Mouse (Mus musculus) spleen, adult 18-20 months (tissue): Measurements from ENCODE around the gene Lrriq3.

Source experiments
- DNase-seq, 2 experiments: peaks; one replicate each; pipeline ENCODE4 v3.0.0; 2022; ENCODE audit warnings: mixed read lengths in 2 of 2

The Lrriq3 gene

DNA sequence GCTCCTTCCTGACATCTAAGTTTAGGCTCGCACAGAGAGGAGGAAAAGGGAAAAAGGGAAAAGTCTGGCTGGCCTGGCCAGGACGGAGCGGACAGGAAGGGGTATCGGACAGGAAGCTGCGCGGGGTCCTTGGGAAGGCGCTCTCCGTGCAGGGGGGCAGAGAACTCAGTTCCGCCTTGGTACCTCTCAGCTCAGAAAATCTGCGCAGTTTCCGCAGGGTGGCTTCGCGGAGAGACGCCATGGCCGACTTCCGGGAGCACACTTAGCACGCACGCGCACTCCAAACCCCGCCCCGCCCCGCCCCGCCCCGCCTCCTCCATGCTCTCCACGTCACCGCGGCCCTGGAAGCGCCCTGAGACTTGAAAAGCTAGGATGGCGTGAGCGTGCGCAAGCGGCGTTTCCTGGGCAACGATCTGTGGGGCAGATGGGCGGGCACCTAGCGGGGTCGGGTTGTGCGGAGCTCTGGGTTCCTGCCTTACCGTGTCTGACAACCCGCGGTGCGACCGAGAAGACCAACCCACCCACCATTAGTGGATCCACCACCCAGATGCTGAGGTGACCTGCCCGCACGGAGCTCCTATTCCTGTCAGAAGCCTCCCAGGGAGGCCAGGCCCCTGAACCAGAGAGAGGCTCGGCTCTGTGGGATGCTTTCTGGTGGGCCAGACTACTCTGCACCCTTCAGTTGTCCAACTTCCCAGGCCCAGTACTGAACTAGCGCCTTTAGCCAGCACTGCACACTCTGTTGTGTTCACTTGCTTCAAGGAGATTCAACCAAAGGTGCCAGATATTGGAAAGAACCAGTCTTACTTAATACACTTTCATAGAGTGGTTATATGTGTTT lies at the start of gene Lrriq3, which contains the start of gene Fpgt:
Lrriq3 (plus strand) TSS at position 319 of the 841 bp plus-strand sequence.
Fpgt (minus strand) TSS at position 288 of the 841 bp plus-strand sequence.
- DNase-seq: peak; percentile 68 to 69

DNA sequence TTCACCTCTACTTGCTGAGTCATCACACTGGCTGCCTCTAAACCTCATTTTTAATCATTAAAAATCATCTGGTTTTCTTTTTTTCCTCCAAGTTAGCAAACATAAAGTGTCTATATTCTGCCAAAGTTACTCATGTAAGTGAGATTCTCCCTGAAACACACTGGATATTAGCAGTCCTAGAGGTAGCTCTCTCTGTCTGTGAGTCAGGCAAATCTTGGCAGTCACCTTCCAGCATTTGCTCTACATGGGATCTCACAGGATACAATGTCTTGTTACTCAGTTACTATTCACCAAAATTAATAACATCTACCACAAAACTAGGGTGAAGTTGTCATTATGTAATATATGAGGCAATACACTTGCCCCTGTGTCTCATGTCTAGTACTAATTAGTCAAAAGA lies 41.2 kb upstream of the Lrriq3 start:
- DNase-seq: no peak

DNA sequence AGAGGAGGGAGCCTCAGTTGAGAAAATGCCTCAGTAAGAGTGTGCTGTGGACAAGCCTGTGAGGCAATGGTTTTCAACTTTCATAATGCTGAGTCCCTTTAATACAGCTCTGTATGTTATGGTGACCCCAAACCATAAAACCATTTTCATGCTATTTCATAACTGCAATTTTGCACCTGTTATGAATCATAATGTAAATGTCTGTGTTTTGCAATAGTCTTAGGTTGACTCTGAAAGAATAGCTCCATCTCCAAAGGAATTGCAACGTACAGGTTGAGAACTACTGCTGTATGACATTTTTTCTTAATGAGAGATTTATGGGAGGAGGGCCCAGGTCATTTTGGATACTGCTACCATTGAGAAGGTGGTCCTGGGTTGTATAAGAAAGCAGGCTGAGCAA lies 40.0 kb upstream of the Lrriq3 start:
- DNase-seq: no peak

DNA sequence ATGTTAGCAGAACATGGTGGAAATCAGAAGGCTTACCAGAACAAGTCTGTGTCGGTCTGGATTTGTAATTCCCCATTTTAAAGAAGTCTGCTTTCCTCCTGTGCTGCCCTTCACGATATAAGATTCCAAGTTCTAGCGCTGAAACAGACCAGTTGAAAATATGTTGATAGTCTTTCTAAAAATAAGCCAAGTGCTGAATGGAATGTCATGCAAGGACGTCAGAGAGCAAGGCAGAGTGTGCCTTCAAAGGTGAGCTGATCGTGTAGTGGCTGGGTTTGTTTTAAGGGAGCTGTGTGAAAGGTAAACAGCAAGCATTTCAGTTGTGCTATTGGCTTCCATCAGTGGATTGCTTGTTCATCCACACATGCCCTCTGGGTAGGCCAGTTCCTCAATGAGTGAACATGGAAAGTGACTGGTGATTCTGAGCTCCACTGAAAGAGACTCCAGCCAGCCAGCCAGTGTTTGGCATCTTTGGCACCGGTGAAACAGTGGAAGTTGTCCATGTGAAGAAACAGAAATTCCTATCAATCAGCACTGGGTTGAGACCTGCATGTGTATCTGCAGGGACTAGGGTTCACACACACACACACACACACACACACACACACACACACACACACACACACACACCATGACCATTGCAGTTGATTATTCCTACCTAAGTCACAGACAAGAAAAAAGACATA lies 37.9 kb upstream of the Lrriq3 start, which contains the start of gene Tnni3k:
Tnni3k (minus strand) TSS at position 177 of the 686 bp plus-strand sequence.
- no peak for DNase-seq

DNA sequence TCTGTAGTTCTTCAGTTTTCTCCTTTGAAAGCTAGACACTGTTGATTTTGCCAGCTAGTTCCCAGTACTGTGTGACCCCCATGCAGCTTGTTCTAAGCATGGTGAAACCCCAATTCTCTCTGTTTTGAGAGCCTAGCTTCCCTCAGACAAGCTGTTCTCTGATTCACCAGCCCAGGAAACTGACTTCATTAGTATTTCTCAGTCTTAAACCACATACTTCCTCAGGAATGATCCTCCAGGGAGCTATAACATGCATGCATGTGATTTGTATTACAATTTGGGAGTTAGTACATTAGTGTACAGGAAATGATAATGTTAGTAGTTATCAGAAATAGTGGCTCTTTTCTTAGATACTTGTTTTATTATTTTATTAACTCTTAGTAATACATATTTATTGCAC lies 36.6 kb upstream of the Lrriq3 start:
- DNase-seq: no peak

DNA sequence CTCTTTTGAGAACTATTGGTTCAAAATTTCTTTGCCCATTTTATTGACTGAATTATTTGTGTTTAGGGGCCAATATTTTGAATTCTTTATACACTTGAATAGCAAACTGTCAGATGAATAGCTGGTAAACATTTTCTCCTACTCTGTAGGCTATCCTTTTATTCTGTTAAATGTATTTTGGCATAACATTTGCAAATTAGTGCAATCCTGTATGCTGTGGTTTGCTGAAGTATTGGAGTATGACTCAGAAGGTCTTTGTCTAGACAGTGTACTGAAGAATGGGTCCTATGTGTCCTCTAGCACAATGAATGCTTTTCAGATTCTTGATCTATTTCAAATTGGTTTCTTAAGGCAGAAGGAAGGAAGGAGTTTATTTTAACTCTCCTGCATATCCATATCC lies 35.7 kb upstream of the Lrriq3 start:
- DNase-seq: no peak

DNA sequence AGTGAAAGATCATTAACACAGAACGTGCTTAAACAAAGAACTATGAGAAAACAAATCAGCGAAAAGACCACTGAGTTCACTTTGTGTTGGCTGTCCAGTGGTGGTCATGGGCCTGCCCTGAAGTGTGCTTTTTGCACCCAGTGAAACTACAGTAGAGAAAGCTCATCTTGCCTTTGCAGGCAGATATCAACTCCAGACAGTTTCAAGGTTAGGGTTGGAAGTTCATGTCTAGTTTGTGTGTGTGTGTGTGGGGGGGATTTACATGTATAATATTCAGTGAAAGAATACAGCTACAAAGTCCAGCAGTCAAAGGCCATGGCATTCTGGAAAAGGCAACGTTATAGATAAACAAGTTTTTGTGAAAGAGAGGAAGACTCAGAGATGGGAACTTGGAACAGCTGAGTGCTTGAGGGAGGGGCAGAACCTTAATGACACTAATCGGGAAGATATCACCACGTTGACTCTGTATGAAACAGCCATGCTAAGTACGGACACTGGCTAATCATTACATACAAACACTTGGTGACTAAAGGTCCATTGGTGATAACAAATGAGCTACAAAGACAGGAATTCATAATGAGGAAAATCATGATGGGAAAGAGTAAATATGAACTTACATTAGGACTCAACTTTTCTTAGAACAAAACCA lies 34.3 kb upstream of the Lrriq3 start:
- no peak for DNase-seq

DNA sequence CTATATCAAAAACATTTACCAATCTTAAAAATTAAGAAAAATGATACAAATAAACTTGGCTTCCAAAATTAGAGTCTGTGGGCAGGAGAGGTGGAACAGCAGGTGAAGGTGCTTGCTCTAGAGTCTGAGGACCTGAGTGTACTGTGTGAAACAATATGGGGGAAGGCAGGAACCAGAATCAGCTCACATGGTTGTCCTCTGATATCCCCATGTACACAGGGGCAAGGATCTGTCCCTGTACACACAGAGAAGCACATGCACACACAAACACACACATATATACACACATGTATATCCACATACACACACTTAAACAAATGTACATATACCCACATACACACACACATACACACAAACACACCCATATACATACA lies 33.8 kb upstream of the Lrriq3 start:
- DNase-seq: no peak

DNA sequence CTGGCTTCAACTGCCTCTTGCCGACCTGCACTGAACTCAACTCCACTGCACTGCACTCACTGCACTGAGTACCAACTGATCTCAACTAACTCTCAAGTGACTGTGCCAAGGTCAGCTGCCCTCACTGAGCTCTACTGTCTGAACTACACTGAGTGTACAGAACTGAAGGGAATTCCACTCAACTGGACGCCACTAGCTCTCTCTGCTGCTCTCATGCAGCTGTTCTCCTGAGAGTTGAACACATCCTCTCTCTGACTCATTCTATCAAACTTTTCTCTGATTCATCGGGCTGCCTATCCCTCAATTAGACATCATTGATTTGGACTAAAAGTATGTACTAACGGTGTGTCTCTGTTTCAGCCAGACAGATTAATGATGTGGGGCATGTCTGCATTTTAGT lies 15.3 kb upstream of the Lrriq3 start:
- no peak for DNase-seq

DNA sequence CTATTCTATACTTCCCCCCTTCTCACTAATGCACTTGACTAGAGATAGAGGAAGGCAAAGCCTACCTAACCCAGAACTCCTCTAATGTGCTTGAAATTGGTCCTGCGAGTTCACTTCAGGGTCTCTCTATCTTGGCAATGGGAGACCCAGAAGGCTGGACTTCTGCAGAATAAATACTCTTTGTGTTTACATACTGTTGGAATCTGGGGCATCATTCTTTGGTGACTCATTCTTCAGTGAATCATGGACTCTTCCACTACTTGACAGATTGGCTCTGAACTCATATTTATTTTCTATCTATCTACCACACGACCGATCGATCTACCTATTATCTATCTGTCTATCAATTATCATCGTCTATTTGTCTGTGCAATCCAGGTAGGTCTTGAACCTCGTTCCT lies 1.2 kb upstream of the Lrriq3 start:
- DNase-seq: no peak

DNA sequence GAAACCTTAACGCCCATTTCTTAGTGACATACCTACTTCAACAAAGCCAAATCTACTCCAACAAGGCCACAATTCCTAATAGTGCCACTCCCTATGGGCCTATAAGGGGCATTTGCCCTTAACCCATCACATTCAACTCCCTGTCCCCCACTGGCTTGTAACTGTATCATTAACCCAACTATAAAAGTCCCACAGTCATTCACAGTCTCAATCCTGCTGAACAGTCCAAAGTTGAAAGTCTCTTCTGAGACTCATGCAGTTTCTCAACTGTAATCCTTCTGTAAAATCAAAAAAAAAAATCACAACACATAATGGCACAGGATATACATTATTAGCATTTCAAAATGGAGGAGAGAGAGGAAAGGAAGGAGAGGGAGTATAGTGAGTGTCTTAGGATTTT lies 6.0 kb downstream of the Lrriq3 start:
- DNase-seq: no peak

DNA sequence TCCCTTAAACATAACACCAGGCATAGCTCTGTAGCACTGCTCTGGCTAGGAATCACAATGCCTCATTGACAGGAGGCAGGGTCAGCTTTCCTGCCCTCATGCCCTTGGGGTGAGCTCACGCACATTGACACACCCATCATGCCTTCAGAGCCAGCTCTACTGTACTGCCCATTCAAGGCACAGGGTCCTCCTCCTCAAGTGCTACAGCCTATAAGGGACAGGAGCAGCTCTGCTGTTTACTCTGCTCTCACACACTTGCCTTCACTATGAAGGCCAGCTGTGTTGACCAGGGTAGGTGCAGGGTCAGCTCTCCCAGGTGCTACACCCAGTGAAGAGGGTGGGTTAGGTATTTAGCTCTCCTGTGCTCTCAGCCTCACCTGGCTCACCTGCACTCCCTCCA lies 12.7 kb downstream of the Lrriq3 start:
- DNase-seq: no peak

DNA sequence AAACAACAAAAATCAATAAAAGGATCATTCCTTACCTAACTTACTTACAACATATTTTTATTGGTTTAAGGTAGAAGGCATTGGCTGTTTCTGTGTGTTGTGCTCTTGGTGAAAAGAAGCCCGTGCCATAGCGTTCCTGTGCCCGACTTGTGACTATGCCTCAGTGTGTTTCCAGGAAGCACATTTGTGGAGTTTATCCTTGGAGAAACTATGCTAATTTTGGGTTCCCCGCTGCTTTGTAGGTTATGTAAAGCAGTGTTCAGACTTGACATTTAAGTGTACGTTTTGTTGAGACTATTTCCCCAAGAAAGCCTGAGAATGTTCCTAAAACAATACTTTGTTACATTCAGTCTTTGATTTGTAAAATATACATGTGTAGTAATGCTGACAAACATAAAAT lies 44.5 kb downstream of the Lrriq3 start:
- DNase-seq: no peak

DNA sequence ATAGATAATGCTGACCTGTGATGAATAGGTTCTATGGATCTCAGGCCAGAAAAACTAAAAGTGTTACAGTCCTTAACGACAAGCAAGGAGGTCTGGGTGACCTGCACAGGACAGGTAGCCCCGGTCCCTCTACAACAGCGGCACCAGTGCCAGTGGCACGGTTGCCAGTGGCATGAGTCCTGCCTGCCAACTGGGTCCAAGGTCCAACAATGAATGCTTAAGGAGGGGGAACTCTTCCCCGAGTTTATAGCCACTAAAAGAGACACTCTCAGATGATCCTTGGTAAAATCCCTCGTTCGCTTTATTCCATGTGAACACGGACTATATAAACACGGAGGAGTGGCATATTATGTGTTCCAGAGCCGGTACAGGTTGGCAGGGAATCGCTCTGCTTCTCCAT lies 47.8 kb downstream of the Lrriq3 start:
- DNase-seq: no peak

DNA sequence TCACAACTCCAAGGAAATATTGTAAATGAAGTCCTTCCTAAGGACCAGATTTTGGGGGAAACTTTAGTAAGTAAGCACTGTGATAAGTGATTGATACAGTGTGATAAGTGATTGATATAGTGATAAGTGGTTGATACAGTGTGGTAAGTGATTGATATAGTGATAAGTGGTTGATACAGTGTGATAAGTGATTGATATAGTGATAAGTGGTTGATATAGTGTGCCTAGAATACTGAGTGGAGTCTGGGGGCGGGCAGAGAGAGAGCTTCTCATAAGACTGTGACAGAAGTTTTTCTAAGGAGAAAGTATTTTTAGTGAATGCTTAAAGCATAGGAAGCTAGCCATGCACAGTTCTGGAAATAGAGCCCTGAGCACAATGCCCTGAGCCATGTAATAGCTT lies 51.1 kb downstream of the Lrriq3 start:
- no peak for DNase-seq

DNA sequence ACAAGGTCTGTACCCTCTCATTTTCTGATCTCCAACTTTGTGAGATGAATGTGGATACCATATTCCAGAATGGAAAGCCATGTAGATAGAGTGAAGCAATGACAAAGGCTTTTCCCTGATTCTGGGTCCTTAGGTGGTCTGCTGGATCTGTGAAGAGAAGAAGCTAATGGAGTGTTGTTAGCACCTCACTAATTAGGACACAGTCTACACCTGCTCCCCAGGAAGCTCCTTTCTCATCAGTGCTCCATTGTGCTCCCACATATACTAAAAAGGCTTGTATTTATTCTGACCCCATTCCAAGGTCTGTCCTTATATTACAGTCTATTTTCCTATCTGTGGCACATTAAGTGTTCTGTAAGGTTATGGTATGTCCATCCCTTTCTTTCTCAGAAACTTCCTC lies 68.6 kb downstream of the Lrriq3 start:
- DNase-seq: no peak

DNA sequence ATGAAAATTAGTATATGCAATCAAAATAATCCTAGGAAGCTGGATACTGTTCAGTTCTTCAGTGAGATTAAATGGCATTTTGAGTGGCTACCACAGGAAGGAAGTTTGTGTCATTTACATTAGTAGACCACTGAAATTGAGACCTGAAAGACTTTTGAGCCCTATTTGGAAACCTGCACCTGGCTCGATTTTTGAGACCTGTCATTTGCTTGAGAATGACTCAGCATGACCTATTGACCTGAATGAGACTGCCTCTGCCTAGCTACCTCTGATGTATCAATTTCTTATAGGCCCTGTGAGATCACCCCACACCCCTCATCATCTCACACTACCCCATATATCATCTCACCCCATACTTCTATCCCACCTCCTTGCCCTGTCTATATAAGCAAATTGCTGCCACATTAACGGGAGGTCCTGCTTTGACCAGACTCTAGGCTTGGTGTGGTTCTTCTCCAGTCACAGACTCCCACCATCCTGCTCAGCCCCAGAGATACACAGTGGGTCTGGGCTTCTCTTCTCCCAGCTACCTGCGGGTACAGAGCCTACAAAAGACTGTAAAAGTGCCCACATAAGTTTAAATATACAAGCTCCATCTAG lies 87.2 kb downstream of the Lrriq3 start:
- DNase-seq: no peak

DNA sequence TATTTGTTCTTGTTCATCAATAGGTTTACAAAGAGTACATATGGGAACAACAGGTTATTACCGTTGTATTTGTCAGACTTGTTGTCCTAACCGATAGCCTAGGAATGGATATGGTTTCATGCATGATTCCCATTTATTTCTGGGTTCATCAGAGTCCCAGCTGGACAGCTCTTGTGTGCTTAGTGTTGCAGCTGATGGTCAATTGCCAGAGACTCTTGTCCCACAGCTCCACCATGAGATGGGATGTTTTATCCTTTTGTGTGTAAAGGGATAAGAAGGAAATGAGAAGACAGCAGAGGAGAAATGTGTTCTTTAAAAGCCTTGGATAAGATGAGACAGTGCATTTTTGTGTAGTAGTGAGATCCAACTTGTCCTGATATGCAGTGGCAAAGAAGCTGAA lies 93.2 kb downstream of the Lrriq3 start:
- no peak for DNase-seq

DNA sequence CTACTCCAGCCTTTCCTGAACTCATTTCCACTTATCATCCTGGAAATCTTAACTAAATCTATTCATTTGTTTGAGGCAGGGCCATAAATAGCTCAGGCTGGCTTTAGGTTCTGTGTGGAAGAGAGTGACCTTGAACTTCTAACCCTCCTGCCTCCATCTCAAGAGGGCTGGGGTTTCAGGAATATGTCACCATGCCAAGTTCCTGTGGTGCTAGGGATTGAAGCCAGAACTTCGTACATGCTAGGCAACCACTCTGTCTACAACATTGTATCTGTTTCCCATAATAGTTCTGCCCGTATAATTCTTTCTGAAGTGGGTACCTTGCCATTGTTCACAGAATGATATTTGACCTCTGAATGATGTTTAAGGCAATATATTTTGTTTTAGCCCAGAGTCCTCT lies 95.6 kb downstream of the Lrriq3 start:
- no peak for DNase-seq

DNA sequence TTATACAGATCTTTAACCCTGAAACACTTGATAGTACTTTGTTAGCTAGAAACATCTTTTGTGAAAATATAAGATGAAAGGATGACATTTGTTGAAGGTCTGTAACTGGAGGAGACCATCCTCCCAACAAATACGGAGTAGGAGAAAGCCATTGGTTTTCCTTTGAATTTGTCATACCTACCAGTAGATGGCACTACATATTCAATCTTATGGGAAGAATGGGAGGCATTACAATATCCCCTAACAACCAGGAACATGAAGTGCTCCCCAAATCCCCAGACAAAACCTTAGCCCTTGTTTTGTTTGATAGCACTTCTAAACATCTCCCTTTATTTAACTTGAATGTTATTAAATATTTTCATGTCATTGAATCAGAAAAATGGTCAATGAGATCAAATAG lies 141.7 kb downstream of the Lrriq3 start:
- DNase-seq: no peak

DNA sequence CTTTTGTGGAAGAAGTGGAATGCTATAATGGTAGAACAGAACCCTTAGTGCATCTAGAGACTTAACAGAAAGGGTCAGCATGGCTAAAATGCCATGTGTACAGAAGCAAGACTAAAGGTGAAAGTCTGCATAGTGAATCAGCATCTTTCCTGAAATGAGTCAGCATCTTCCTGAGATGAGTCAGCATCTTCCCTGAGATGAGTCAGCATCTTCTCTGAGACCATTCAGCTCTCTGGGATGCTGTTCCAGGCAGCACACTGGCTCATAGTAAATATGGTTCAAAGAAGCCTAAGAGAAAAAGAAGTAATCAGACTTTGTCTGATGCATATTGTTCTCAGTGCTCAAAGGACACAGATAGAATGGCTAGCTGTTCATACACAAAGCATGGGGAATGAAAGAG lies 142.3 kb downstream of the Lrriq3 start:
- DNase-seq: no peak
